Mouse (Mus musculus) thymus, adult 2 months (tissue): ENCODE measurements around the gene Chaf1b. TPM values are rescaled to one million over a fixed set of nuclear protein-coding genes. Genes with fewer than 3 reads are reported as not detected.
A peak's percentile ranks its signal among the peaks of the same experiment; 100 is the strongest.

Experiments
- DNase-seq: peaks from one replicate; pipeline ENCODE4 v3.0.0; 2021
- H3K27ac ChIP-seq: fragments of 200-500 bp; 2 replicates; pipeline ENCODE4 v1.5.1; 2012; ENCODE audit warnings: low read length, control low read depth; ENCODE audit not compliant: control insufficient read depth, insufficient read depth
- H3K27me3 ChIP-seq: fragments of 200-500 bp; 2 replicates; pipeline ENCODE4 v1.6.1; 2012; ENCODE audit warnings: mild to moderate bottlenecking, low read length, moderate library complexity, mixed read lengths; ENCODE audit not compliant: control insufficient read depth, insufficient read depth
- H3K36me3 ChIP-seq: fragments of 200-500 bp; 2 replicates; pipeline ENCODE4 v1.6.1; 2012; ENCODE audit warnings: mild to moderate bottlenecking, low read length, moderate library complexity; ENCODE audit not compliant: control insufficient read depth, insufficient read depth
- H3K4me1 ChIP-seq: fragments of 200-500 bp; replicated peaks from 2 replicates; pipeline ENCODE4 v1.6.1; 2012; ENCODE audit warnings: low read length; ENCODE audit not compliant: control insufficient read depth, insufficient read depth
- H3K4me3 ChIP-seq: fragments of 200-500 bp; 2 replicates; pipeline ENCODE4 v1.5.1; 2012; ENCODE audit warnings: mild to moderate bottlenecking, low read length, control low read depth, moderate library complexity; ENCODE audit not compliant: control insufficient read depth, insufficient read depth
- CTCF ChIP-seq: fragments of 200-500 bp; IDR thresholded peaks from 2 replicates; pipeline ENCODE4 v1.5.1; 2012; ENCODE audit warnings: mild to moderate bottlenecking, control low read depth, low read length, moderate library complexity, borderline replicate concordance; ENCODE audit not compliant: control insufficient read depth, poor library complexity, insufficient read depth; ENCODE audit errors: extremely low read depth
- POLR2A ChIP-seq: fragments of 200-500 bp; IDR thresholded peaks from 2 replicates; pipeline ENCODE4 v1.6.1; 2012; ENCODE audit warnings: mild to moderate bottlenecking, low read length, control low read depth, moderate library complexity; ENCODE audit not compliant: control insufficient read depth, poor library complexity, insufficient read depth; ENCODE audit errors: extremely low read depth
- WGBS: fragments of 180-500 bp; shearing (Covaris S2); methylation state at CpG from one replicate; pipeline ENCODE4 v1.1.7; 2018; 5-methylcytosine and 5-hydroxymethylcytosine counted together
- polyA plus RNA-seq: library from polyadenylated mRNA; depleted of rRNA; stranded (reverse); fragments of >200 nt; gene quantifications from 2 replicates; pipeline ENCODE4 v1.2.3, GENCODE M21; 2012

Chaf1b gene
- polyA plus RNA-seq, 1 experiment, result 28.8 TPM

- DNase-seq, result peak; percentile 32
- WGBS, result 88% methylated on average over 6 of the region's 6 CpGs
- TF ChIP-seq POLR2A (no peak), CTCF (peak; percentile 46; the same call in 1 of the 2 replicates)
- H3K27ac ChIP-seq, result no peak overlapping the region
- no peaks in the 10 kb centered on the region for H3K27me3 ChIP-seq
- H3K4me1 ChIP-seq, result peaks cover 18% of the 10 kb centered on the region
- peaks cover 9% of the 10 kb centered on the region; the same call in 1 of the 2 replicates for H3K36me3 ChIP-seq
- no peak overlapping the region for H3K4me3 ChIP-seq
Observed at GRCm38 (mm10) chr16:93903027-93903426, 19.3 kb downstream of the Chaf1b start.

GRCm38 (mm10) chr16:93906156-93907014 lies 22.7 kb downstream of the Chaf1b start:
- H3K27ac ChIP-seq, result peak overlapping the region; percentile 91
- peaks cover 4% of the 10 kb centered on the region; the same call in 1 of the 2 replicates for H3K36me3 ChIP-seq
- no peak overlapping the region for H3K4me3 ChIP-seq
- TF ChIP-seq CTCF, result peak; percentile 86
- TF ChIP-seq POLR2A, result no peak
- DNase-seq, result peak; percentile 70
- H3K27me3 ChIP-seq, result no peaks in the 10 kb centered on the region
- peaks cover 27% of the 10 kb centered on the region for H3K4me1 ChIP-seq
- WGBS, result 81% methylated on average over 11 of the region's 11 CpGs

GRCm38 (mm10) chr16:93907761-93908160 lies 24.1 kb downstream of the Chaf1b start:
- Histone ChIP-seq H3K27me3 (no peaks in the 10 kb centered on the region), H3K36me3 (no peaks in the 10 kb centered on the region), H3K4me1 (peaks cover 27% of the 10 kb centered on the region), H3K27ac (peak overlapping the region; percentile 92), H3K4me3 (no peak overlapping the region)
- WGBS, result 26% methylated on average over 5 of the region's 5 CpGs
- DNase-seq, result peak; percentile 63
- TF ChIP-seq CTCF, result no peak
- no peak for TF ChIP-seq POLR2A

DNA sequence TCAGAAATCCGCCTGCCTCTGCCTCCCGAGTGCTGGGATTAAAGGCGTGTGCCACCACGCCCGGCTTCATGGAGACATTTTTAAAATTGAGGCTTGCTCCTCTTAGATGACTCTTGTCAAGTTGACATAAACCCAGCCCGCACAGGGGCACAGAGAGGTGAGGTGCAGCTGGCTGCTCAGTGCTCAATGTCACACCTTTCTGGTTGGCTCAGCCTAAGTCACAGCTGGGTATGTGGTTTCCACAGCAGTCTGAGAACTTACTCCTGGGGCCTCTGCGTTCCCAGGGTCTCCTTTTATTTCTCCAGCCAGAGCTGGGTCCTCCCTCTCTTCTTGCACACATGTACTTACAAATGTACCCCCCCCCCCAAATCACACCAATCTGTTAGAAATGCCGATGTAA lies 24.5 kb downstream of the Chaf1b start:
- peak; percentile 38 for DNase-seq
- TF ChIP-seq POLR2A (no peak), CTCF (no peak)
- Histone ChIP-seq H3K27ac (peak overlapping the region; percentile 92), H3K4me1 (peaks cover 27% of the 10 kb centered on the region), H3K4me3 (no peak overlapping the region), H3K36me3 (no peaks in the 10 kb centered on the region), H3K27me3 (no peaks in the 10 kb centered on the region)
- 59% methylated on average over 8 of the region's 8 CpGs for WGBS

DNA sequence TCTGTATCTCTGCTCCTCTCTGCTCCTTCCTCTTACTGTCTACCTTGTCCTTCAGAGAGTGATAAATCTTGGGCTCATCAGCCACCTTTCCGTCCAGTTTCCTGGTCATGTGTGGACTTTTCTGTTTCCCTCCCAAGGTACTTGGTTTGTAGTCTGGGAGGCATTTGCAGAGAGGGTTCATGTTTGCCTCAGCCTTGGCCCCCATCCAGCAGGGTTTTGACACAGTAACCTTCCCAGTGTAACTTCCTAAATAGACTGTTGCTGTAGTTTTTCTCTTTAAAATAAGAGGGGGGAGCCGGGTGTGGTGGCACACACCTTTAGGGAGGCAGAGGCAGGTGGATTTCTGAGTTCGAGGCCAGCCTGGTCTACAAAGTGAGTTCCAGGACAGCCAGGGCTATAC lies 26.2 kb downstream of the Chaf1b start:
- Histone ChIP-seq H3K4me1 (peaks cover 31% of the 10 kb centered on the region), H3K36me3 (no peaks in the 10 kb centered on the region), H3K4me3 (no peak overlapping the region), H3K27me3 (no peaks in the 10 kb centered on the region), H3K27ac (no peak overlapping the region)
- no peak for TF ChIP-seq CTCF
- WGBS, result 84% methylated on average over 3 of the region's 3 CpGs
- DNase-seq, result no peak

DNA sequence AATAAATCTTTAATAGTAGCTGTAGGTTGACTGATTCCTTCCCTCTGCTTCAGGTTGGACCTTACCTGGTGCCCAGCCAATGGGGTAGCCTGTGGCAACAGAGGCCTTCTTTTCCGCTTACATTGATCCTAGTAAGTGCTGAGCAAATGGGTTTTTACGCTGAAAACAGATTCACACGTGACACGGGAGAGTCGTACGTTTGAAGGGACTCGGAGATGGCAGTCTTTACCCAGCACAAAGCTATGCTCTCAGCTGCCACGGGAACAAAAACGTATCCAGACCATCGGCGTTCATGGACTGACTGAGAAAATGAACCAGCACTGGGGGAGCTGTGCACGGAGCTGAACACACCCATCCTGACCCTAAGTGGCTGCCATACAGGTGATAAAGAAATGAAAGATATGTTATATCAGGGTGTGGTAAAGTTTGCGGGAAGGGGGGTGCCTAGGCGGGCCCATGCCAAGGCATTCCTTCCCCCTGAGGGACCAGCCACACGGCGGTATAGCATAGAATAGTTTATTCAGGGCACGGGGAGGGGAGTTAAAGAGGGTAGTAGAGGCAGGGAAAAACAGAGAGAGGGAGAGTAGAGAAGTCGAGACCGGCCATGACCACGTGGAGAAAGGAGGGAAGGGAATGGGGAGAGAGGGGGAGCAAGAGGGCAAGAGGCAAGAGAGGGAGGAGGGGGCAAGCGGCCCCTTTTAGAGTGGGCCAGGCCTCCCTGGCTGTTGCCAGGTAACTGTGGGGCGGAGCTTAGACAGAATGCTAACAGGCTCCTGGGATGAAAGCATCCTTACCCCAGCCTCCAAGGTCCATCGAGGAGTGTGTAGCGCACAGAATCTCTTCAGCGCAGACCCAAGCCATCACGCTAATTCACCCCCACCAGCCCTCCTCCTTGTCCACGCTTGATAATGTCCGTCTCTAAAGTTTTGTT lies 27.3 kb downstream of the Chaf1b start:
- DNase-seq, result no peak
- WGBS, result 92% methylated on average over 28 of the region's 28 CpGs
- Histone ChIP-seq H3K4me3 (no peak overlapping the region), H3K27ac (no peak overlapping the region), H3K27me3 (no peaks in the 10 kb centered on the region), H3K36me3 (no peaks in the 10 kb centered on the region), H3K4me1 (peaks cover 31% of the 10 kb centered on the region)
- TF ChIP-seq CTCF, result no peak
- TF ChIP-seq POLR2A, result no peak
